In the genomic region with DNA sequence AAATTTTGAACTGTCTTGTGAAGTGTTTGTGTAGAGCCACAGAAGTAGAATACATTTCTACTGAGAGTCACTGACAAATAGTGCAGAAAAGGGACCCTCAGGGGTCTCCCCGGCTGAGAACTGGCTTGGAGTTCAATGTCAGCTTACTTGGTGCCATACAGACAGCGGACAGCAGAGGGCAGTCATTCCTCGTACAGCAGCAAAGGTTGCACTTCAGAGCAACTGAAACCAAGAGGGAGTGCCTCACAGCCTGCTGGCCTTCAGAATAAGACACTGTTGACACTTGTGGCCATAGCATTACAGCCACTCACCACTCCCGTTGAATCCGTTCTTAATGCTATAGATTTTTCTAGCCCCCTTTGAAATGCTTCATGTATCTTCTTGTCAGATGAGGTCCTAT, we compare ENCODE assay signal across 9 mouse cellular contexts. TPM values are rescaled to one million over a fixed set of nuclear protein-coding genes. Genes with fewer than 3 reads are reported as not detected.
A peak's percentile ranks its signal among the peaks of the same experiment; 100 is the strongest.
DNase-seq lines count a peak whose midpoint lies in the region; ATAC-seq and TF ChIP-seq lines count a peak whose summit lies in the region.
"Had no signal": no experiment of that assay in that cellular context is flagged by ENCODE, and none has a peak within 500 bp of the region (broad histone marks: within the 10 kb centered on the region; RNA-seq: fewer than 3 reads in every experiment).

No protein-coding gene starts in this region.

- H3K27me3 ChIP-seq in intestine, embryonic 14.5 days (replicated peaks; ENCODE audit: control insufficient read depth, insufficient read depth, low read length): no peaks in the 10 kb centered on the region
- H3K27me3 ChIP-seq in intestine, embryonic 16.5 days (replicated peaks; ENCODE audit: control insufficient read depth, insufficient read depth, low read length): no peaks in the 10 kb centered on the region
- peaks cover 6% of the 10 kb centered on the region; the same call in 1 of the 2 replicates for H3K27me3 ChIP-seq in forebrain, embryonic 12.5 days
- H3K27me3 ChIP-seq in intestine, embryonic 15.5 days (replicated peaks): no peaks in the 10 kb centered on the region
- H3K27me3 ChIP-seq in limb, embryonic 14.5 days (ENCODE audit: control insufficient read depth, insufficient read depth, low read length): no peaks in the 10 kb centered on the region
- H3K27me3 ChIP-seq: neural tube, embryonic 12.5 days had no signal

- TF ChIP-seq CTCF in bone marrow macrophage, adult 2 months (IDR thresholded peaks at IDR 0.05; ENCODE audit: low read depth, low read length): peak; percentile 53

- TF ChIP-seq POLR2A in bone marrow macrophage, adult 2 months (IDR thresholded peaks at IDR 0.05; ENCODE audit: borderline replicate concordance, low read depth, low read length): no peak
- no peak for TF ChIP-seq POLR2A in limb, embryonic 14.5 days (IDR thresholded peaks at IDR 0.05; ENCODE audit: borderline replicate concordance, extremely low read depth, insufficient read depth, insufficient read length)

- H3K9me3 ChIP-seq in intestine, embryonic 14.5 days (ENCODE audit: control insufficient read depth, low read length): no peaks in the 10 kb centered on the region
- H3K9me3 ChIP-seq in intestine, embryonic 16.5 days (ENCODE audit: control insufficient read depth, low read length): no peaks in the 10 kb centered on the region
- H3K9me3 ChIP-seq in forebrain, embryonic 12.5 days: no peaks in the 10 kb centered on the region
- no peaks in the 10 kb centered on the region for H3K9me3 ChIP-seq in intestine, embryonic 15.5 days
- no peaks in the 10 kb centered on the region for H3K9me3 ChIP-seq in limb, embryonic 14.5 days (ENCODE audit: control insufficient read depth, low read length)
- H3K9me3 ChIP-seq: neural tube, embryonic 12.5 days had no signal

- ATAC-seq in intestine, embryonic 14.5 days (replicated peaks; ENCODE audit: low FRiP score, low TSS enrichment, low read depth): no peak; the same call in 1 of the 2 replicates
- no peak for ATAC-seq in intestine, embryonic 16.5 days
- peak; percentile 33; the same call in 1 of the 2 replicates for ATAC-seq in forebrain, embryonic 12.5 days (ENCODE audit: low FRiP score)
- ATAC-seq in intestine, embryonic 15.5 days: peak; percentile 66
- ATAC-seq in limb, embryonic 14.5 days (ENCODE audit: low FRiP score, low read depth): peak; percentile 53; the same call in 1 of the 2 replicates

- no peak overlapping the region for H3K4me3 ChIP-seq in intestine, embryonic 14.5 days (ENCODE audit: low read depth, low read length)
- no peak overlapping the region for H3K4me3 ChIP-seq in intestine, embryonic 16.5 days (ENCODE audit: low read length)
- H3K4me3 ChIP-seq in bone marrow macrophage, adult 2 months (ENCODE audit: insufficient read depth, low read length): no peak overlapping the region
- no peak overlapping the region for H3K4me3 ChIP-seq in forebrain, embryonic 12.5 days (replicated peaks)
- no peak overlapping the region for H3K4me3 ChIP-seq in intestine, embryonic 15.5 days (replicated peaks)
- H3K4me3 ChIP-seq in limb, embryonic 14.5 days (replicated peaks; ENCODE audit: low read length): no peak overlapping the region
- H3K4me3 ChIP-seq: neural tube, embryonic 12.5 days had no signal

- no peaks in the 10 kb centered on the region for H3K4me1 ChIP-seq in intestine, embryonic 14.5 days (replicated peaks; ENCODE audit: control insufficient read depth, insufficient read depth, low read length)
- H3K4me1 ChIP-seq in intestine, embryonic 16.5 days (ENCODE audit: control insufficient read depth, insufficient read depth, low read length): no peaks in the 10 kb centered on the region
- H3K4me1 ChIP-seq in bone marrow macrophage, adult 2 months (ENCODE audit: control insufficient read depth, insufficient read depth, low read length): peaks cover 2% of the 10 kb centered on the region; the same call in 1 of the 2 replicates
- peaks cover 12% of the 10 kb centered on the region for H3K4me1 ChIP-seq in forebrain, embryonic 12.5 days
- H3K4me1 ChIP-seq in intestine, embryonic 15.5 days (replicated peaks): no peaks in the 10 kb centered on the region
- H3K4me1 ChIP-seq in limb, embryonic 14.5 days (ENCODE audit: control insufficient read depth, insufficient read depth, low read length): no peaks in the 10 kb centered on the region

- DNase-seq in intestine, embryonic 14.5 days (ENCODE audit: low spot score): peak; percentile 87
- peak; percentile 43 for DNase-seq in limb, embryonic 14.5 days (ENCODE audit: low spot score)
- DNase-seq in naive thymus-derived CD4-positive, alpha-beta T cell, adult 2 months (ENCODE audit: low read depth): peak; percentile 84
- peak; percentile 64 to 84 for DNase-seq in spleen, postnatal 4 days (ENCODE audit: low spot score in 2 of 2)

- no peak overlapping the region for H3K27ac ChIP-seq in intestine, embryonic 14.5 days (ENCODE audit: low read depth)
- no peak overlapping the region for H3K27ac ChIP-seq in intestine, embryonic 16.5 days (ENCODE audit: low read length)
- H3K27ac ChIP-seq in bone marrow macrophage, adult 2 months (ENCODE audit: insufficient read depth, low read depth, low read length): no peak overlapping the region
- H3K27ac ChIP-seq in forebrain, embryonic 12.5 days: no peak overlapping the region
- no peak overlapping the region for H3K27ac ChIP-seq in intestine, embryonic 15.5 days
- H3K27ac ChIP-seq in limb, embryonic 14.5 days (replicated peaks; ENCODE audit: low read depth, low read length): no peak overlapping the region
- H3K27ac ChIP-seq: neural tube, embryonic 12.5 days had no signal

- WGBS in intestine, embryonic 14.5 days: 7% methylated on average over 5 of the region's 5 CpGs
- WGBS in intestine, embryonic 16.5 days: 10% methylated on average over 5 of the region's 5 CpGs
- WGBS in forebrain, embryonic 12.5 days: 32% methylated on average over 5 of the region's 5 CpGs
- 10% methylated on average over 5 of the region's 5 CpGs for WGBS in intestine, embryonic 15.5 days
- WGBS in limb, embryonic 14.5 days: 16% methylated on average over 5 of the region's 5 CpGs

- no peak overlapping the region for H3K4me2 ChIP-seq in intestine, embryonic 14.5 days (ENCODE audit: low read length)
- H3K4me2 ChIP-seq in intestine, embryonic 16.5 days (ENCODE audit: low read depth, low read length): no peak overlapping the region
- H3K4me2 ChIP-seq in forebrain, embryonic 12.5 days: no peak overlapping the region
- H3K4me2 ChIP-seq in intestine, embryonic 15.5 days (replicated peaks): no peak overlapping the region
- H3K4me2 ChIP-seq in limb, embryonic 14.5 days (replicated peaks; ENCODE audit: low read depth, low read length, severe bottlenecking): no peak overlapping the region
- H3K4me2 ChIP-seq: neural tube, embryonic 12.5 days had no signal

- H3K9ac ChIP-seq in intestine, embryonic 14.5 days (ENCODE audit: low read length): no peak overlapping the region
- no peak overlapping the region for H3K9ac ChIP-seq in intestine, embryonic 16.5 days (ENCODE audit: low read depth, low read length)
- no peak overlapping the region for H3K9ac ChIP-seq in forebrain, embryonic 12.5 days
- no peak overlapping the region for H3K9ac ChIP-seq in intestine, embryonic 15.5 days
- H3K9ac ChIP-seq in limb, embryonic 14.5 days (ENCODE audit: low read depth, low read length, severe bottlenecking): no peak overlapping the region
- H3K9ac ChIP-seq: neural tube, embryonic 12.5 days had no signal

- H3K36me3 ChIP-seq in intestine, embryonic 14.5 days (ENCODE audit: control insufficient read depth, insufficient read depth, low read length): no peaks in the 10 kb centered on the region
- H3K36me3 ChIP-seq in intestine, embryonic 16.5 days (ENCODE audit: control insufficient read depth, insufficient read depth, low read length): no peaks in the 10 kb centered on the region
- H3K36me3 ChIP-seq in forebrain, embryonic 12.5 days (replicated peaks): no peaks in the 10 kb centered on the region
- H3K36me3 ChIP-seq in intestine, embryonic 15.5 days: no peaks in the 10 kb centered on the region
- H3K36me3 ChIP-seq in limb, embryonic 14.5 days (ENCODE audit: control insufficient read depth, insufficient read depth, low read length): no peaks in the 10 kb centered on the region
- H3K36me3 ChIP-seq: neural tube, embryonic 12.5 days had no signal

RNA-seq across cellular contexts. Expression of gene Med31, which starts 9.5 kb away (rescaled TPM):
- polyA plus RNA-seq in intestine, embryonic 14.5 days (2014; fragmentation: Nextera tagmentation; extraction: Ambion mirVana): 37.3 and 38.0 TPM in 2 replicates
- polyA plus RNA-seq in intestine, embryonic 16.5 days (2015; fragmentation: Nextera tagmentation; extraction: Ambion mirVana): 27.6 and 30.4 TPM in 2 replicates
- 10.0 and 11.0 TPM in 2 replicates for polyA plus RNA-seq in bone marrow macrophage, adult 2 months (2012; ENCODE audit: insufficient read depth, insufficient read length, missing spikeins)
- 54.8 and 55.8 TPM in 2 replicates for polyA plus RNA-seq in forebrain, embryonic 12.5 days (2016; fragmentation: Nextera tagmentation; extraction: Ambion mirVana)
- 33.0 and 34.3 TPM in 2 replicates for polyA plus RNA-seq in intestine, embryonic 15.5 days (2015; fragmentation: Nextera tagmentation; extraction: Ambion mirVana)
- polyA plus RNA-seq in limb, embryonic 14.5 days (2012; rRNA removed): 32.9 and 33.2 TPM in 2 replicates
- 39.0 and 46.2 TPM in 2 replicates for polyA plus RNA-seq in limb, embryonic 14.5 days (2014; fragmentation: Nextera tagmentation; extraction: Ambion mirVana)

RNA-seq across cellular contexts. Expression of gene Txndc17, which starts 17.5 kb away (rescaled TPM):
- 256 and 268 TPM in 2 replicates for polyA plus RNA-seq in intestine, embryonic 14.5 days (2014; fragmentation: Nextera tagmentation; extraction: Ambion mirVana)
- 423 and 443 TPM in 2 replicates for polyA plus RNA-seq in intestine, embryonic 16.5 days (2015; fragmentation: Nextera tagmentation; extraction: Ambion mirVana)
- polyA plus RNA-seq in bone marrow macrophage, adult 2 months (2012; ENCODE audit: insufficient read depth, insufficient read length, missing spikeins): 165 and 168 TPM in 2 replicates
- polyA plus RNA-seq in forebrain, embryonic 12.5 days (2016; fragmentation: Nextera tagmentation; extraction: Ambion mirVana): 139 and 143 TPM in 2 replicates
- 340 and 361 TPM in 2 replicates for polyA plus RNA-seq in intestine, embryonic 15.5 days (2015; fragmentation: Nextera tagmentation; extraction: Ambion mirVana)
- 86.9 and 133 TPM in 2 replicates for polyA plus RNA-seq in limb, embryonic 14.5 days (2012; rRNA removed)
- 235 and 239 TPM in 2 replicates for polyA plus RNA-seq in limb, embryonic 14.5 days (2014; fragmentation: Nextera tagmentation; extraction: Ambion mirVana)

RNA-seq across cellular contexts. Expression of gene 4933427D14Rik, which starts 17.6 kb away (rescaled TPM):
- 11.0 and 13.9 TPM in 2 replicates for polyA plus RNA-seq in intestine, embryonic 14.5 days (2014; fragmentation: Nextera tagmentation; extraction: Ambion mirVana)
- 7.9 and 9.5 TPM in 2 replicates for polyA plus RNA-seq in intestine, embryonic 16.5 days (2015; fragmentation: Nextera tagmentation; extraction: Ambion mirVana)
- polyA plus RNA-seq in bone marrow macrophage, adult 2 months (2012; ENCODE audit: insufficient read depth, insufficient read length, missing spikeins): 5.8 and 7.1 TPM in 2 replicates
- 20.8 and 25.7 TPM in 2 replicates for polyA plus RNA-seq in forebrain, embryonic 12.5 days (2016; fragmentation: Nextera tagmentation; extraction: Ambion mirVana)
- 12.7 and 15.2 TPM in 2 replicates for polyA plus RNA-seq in intestine, embryonic 15.5 days (2015; fragmentation: Nextera tagmentation; extraction: Ambion mirVana)
- 15.3 and 19.2 TPM in 2 replicates for polyA plus RNA-seq in limb, embryonic 14.5 days (2012; rRNA removed)
- polyA plus RNA-seq in limb, embryonic 14.5 days (2014; fragmentation: Nextera tagmentation; extraction: Ambion mirVana): 11.1 and 15.6 TPM in 2 replicates

RNA-seq across cellular contexts. Expression of gene Gm43951, which starts 18.2 kb away (rescaled TPM):
- 0.08 and 0.09 TPM in 2 replicates for polyA plus RNA-seq in intestine, embryonic 14.5 days (2014; fragmentation: Nextera tagmentation; extraction: Ambion mirVana)
- 0.06 and 0.16 TPM in 2 replicates for polyA plus RNA-seq in intestine, embryonic 16.5 days (2015; fragmentation: Nextera tagmentation; extraction: Ambion mirVana)
- polyA plus RNA-seq in bone marrow macrophage, adult 2 months (2012; ENCODE audit: insufficient read depth, insufficient read length, missing spikeins): 0.31 and 1.0 TPM in 2 replicates
- polyA plus RNA-seq in forebrain, embryonic 12.5 days (2016; fragmentation: Nextera tagmentation; extraction: Ambion mirVana): 0.73 and 0.83 TPM in 2 replicates
- polyA plus RNA-seq in intestine, embryonic 15.5 days (2015; fragmentation: Nextera tagmentation; extraction: Ambion mirVana): 0.20 and 0.21 TPM in 2 replicates
- 1.7 and 2.4 TPM in 2 replicates for polyA plus RNA-seq in limb, embryonic 14.5 days (2012; rRNA removed)
- polyA plus RNA-seq in limb, embryonic 14.5 days (2014; fragmentation: Nextera tagmentation; extraction: Ambion mirVana): 0.12 TPM in 1 of 2 replicates, not detected in the other

RNA-seq across cellular contexts. Expression of gene Slc13a5, which starts 42.2 kb away (rescaled TPM):
- 0.24 and 0.47 TPM in 2 replicates for polyA plus RNA-seq in intestine, embryonic 14.5 days (2014; fragmentation: Nextera tagmentation; extraction: Ambion mirVana)
- polyA plus RNA-seq in intestine, embryonic 16.5 days (2015; fragmentation: Nextera tagmentation; extraction: Ambion mirVana): 0.11 and 0.16 TPM in 2 replicates
- polyA plus RNA-seq in bone marrow macrophage, adult 2 months (2012; ENCODE audit: insufficient read depth, insufficient read length, missing spikeins): not detected in 2 replicates
- polyA plus RNA-seq in forebrain, embryonic 12.5 days (2016; fragmentation: Nextera tagmentation; extraction: Ambion mirVana): not detected in 2 replicates
- polyA plus RNA-seq in intestine, embryonic 15.5 days (2015; fragmentation: Nextera tagmentation; extraction: Ambion mirVana): 0.11 and 0.49 TPM in 2 replicates
- polyA plus RNA-seq in limb, embryonic 14.5 days (2012; rRNA removed): 5.6 and 7.5 TPM in 2 replicates
- polyA plus RNA-seq in limb, embryonic 14.5 days (2014; fragmentation: Nextera tagmentation; extraction: Ambion mirVana): 1.7 and 3.0 TPM in 2 replicates

Comparison
In these comparisons a context has a peak if more than half of its experiments do, and no peak if none do; other contexts are left out.
1. ATAC-seq: peak in forebrain, embryonic 12.5 days (single experiment), intestine, embryonic 15.5 days (single experiment) and limb, embryonic 14.5 days (single experiment); none in intestine, embryonic 14.5 days (single experiment) and intestine, embryonic 16.5 days (single experiment).
2. Peak in every context shown above with its lines, with median percentiles within 50 percentile points of each other: DNase-seq.